Mouse (Mus musculus): ENCODE measurements around the gene Mllt1. TPM values are rescaled to one million over a fixed set of nuclear protein-coding genes. Genes with fewer than 3 reads are reported as not detected.
"Not testable (repeated sequence)": the region's sequence is repeated elsewhere in the genome, so short reads cannot be mapped to it uniquely, and the experiment has no call there.

Mllt1 gene
- polyA plus RNA-seq, 1 experiment from 2014 or later = 57.8 TPM

GRCm38 (mm10) chr17:56933395-56933794 is 1.8 kb downstream of the Mllt1 start:
- 0 out of 2 replicates have a peak, but pooled peaks cover 2% of the 10 kb centered on the region for H3K27me3 ChIP-seq
- H3K4me2 ChIP-seq = peak overlapping the region; percentile 74
- no peak for ATAC-seq (replicated peaks; ENCODE audit: low FRiP score)
- H3K4me1 ChIP-seq = peaks cover 37% of the 10 kb centered on the region
- no peak overlapping the region; the same call in 1 of the 2 replicates for H3K4me3 ChIP-seq (replicated peaks)
- H3K9ac ChIP-seq = no peak overlapping the region
- H3K9me3 ChIP-seq (replicated peaks) = no peaks in the 10 kb centered on the region; the same call in 1 of the 2 replicates
- H3K27ac ChIP-seq = no peak overlapping the region
- 96% methylated on average over 2 of the region's 2 CpGs for WGBS
- H3K36me3 ChIP-seq = no peaks in the 10 kb centered on the region

- H3K4me1 ChIP-seq = peaks cover 33% of the 10 kb centered on the region
- H3K36me3 ChIP-seq = peaks cover 12% of the 10 kb centered on the region
- no peak overlapping the region for H3K4me3 ChIP-seq (replicated peaks)
- H3K4me2 ChIP-seq = no peak overlapping the region
- no peaks in the 10 kb centered on the region for H3K9me3 ChIP-seq (replicated peaks)
- no peak overlapping the region for H3K27ac ChIP-seq
- WGBS = 81% methylated on average over 8 of the region's 8 CpGs
- no peak overlapping the region for H3K9ac ChIP-seq
- no peaks in the 10 kb centered on the region for H3K27me3 ChIP-seq
- no peak for ATAC-seq (replicated peaks; ENCODE audit: low FRiP score)
Observed at GRCm38 (mm10) chr17:56930026-56930425, 5.2 kb downstream of the Mllt1 start.

GRCm38 (mm10) chr17:56929530-56929929 is 5.7 kb downstream of the Mllt1 start:
- no peak for ATAC-seq (replicated peaks; ENCODE audit: low FRiP score)
- Histone ChIP-seq H3K36me3 (peaks cover 17% of the 10 kb centered on the region), H3K4me2 (no peak overlapping the region), H3K4me3 (replicated peaks) (no peak overlapping the region), H3K27ac (no peak overlapping the region), H3K9ac (no peak overlapping the region), H3K9me3 (replicated peaks) (no peaks in the 10 kb centered on the region), H3K4me1 (peaks cover 31% of the 10 kb centered on the region), H3K27me3 (no peaks in the 10 kb centered on the region)
- 75% methylated on average over 1 of the region's 1 CpGs for WGBS

- ATAC-seq (replicated peaks; ENCODE audit: low FRiP score) = no peak
- peaks cover 27% of the 10 kb centered on the region for H3K4me1 ChIP-seq
- H3K36me3 ChIP-seq = peaks cover 21% of the 10 kb centered on the region
Observed at GRCm38 (mm10) chr17:56929101-56929500, 6.1 kb downstream of the Mllt1 start.

GRCm38 (mm10) chr17:56925998-56926397 is 9.2 kb downstream of the Mllt1 start:
- no peak for ATAC-seq (replicated peaks; ENCODE audit: low FRiP score)
- H3K4me1 ChIP-seq = no peaks in the 10 kb centered on the region

More at GRCm38 (mm10) chr17:56929101-56929500, 6.1 kb downstream of the Mllt1 start:
- Histone ChIP-seq H3K27ac (no peak overlapping the region), H3K9ac (no peak overlapping the region), H3K4me2 (no peak overlapping the region), H3K9me3 (replicated peaks) (no peaks in the 10 kb centered on the region), H3K4me3 (replicated peaks) (no peak overlapping the region), H3K27me3 (no peaks in the 10 kb centered on the region)

GRCm38 (mm10) chr17:56919725-56920124 is 15.5 kb downstream of the Mllt1 start:
- H3K4me3 ChIP-seq (replicated peaks) = no peak overlapping the region
- no peaks in the 10 kb centered on the region for H3K9me3 ChIP-seq (replicated peaks)
- no peaks in the 10 kb centered on the region for H3K27me3 ChIP-seq
- H3K4me1 ChIP-seq = no peaks in the 10 kb centered on the region
- WGBS = 74% methylated on average over 3 of the region's 3 CpGs
- H3K27ac ChIP-seq = no peak overlapping the region
- H3K36me3 ChIP-seq = peaks cover 86% of the 10 kb centered on the region
- no peak overlapping the region for H3K4me2 ChIP-seq
- no peak for ATAC-seq (replicated peaks; ENCODE audit: low FRiP score)
- H3K9ac ChIP-seq = no peak overlapping the region

More at GRCm38 (mm10) chr17:56925998-56926397, 9.2 kb downstream of the Mllt1 start:
- Histone ChIP-seq H3K27ac (no peak overlapping the region), H3K4me3 (replicated peaks) (no peak overlapping the region), H3K4me2 (no peak overlapping the region), H3K36me3 (peaks cover 46% of the 10 kb centered on the region), H3K9me3 (replicated peaks) (no peaks in the 10 kb centered on the region), H3K9ac (no peak overlapping the region), H3K27me3 (no peaks in the 10 kb centered on the region)
- 90% methylated on average over 2 of the region's 2 CpGs for WGBS

- no peak overlapping the region for H3K27ac ChIP-seq
- H3K36me3 ChIP-seq = peaks cover 91% of the 10 kb centered on the region
- no peaks in the 10 kb centered on the region for H3K27me3 ChIP-seq
- ATAC-seq (replicated peaks; ENCODE audit: low FRiP score) = no peak
- H3K4me3 ChIP-seq (replicated peaks) = no peak overlapping the region
- 90% methylated on average over 2 of the region's 2 CpGs for whole genome bisulfite sequencing
- no peak overlapping the region for H3K9ac ChIP-seq
- no peak overlapping the region for H3K4me2 ChIP-seq
- H3K4me1 ChIP-seq = no peaks in the 10 kb centered on the region
- no peaks in the 10 kb centered on the region for H3K9me3 ChIP-seq (replicated peaks)
Observed at GRCm38 (mm10) chr17:56917166-56917565, 18.0 kb downstream of the Mllt1 start.

- H3K4me1 ChIP-seq = peaks cover 1% of the 10 kb centered on the region; the same call in 1 of the 2 replicates
- peaks cover 89% of the 10 kb centered on the region for H3K36me3 ChIP-seq
- no peak for ATAC-seq (replicated peaks; ENCODE audit: low FRiP score)
Observed at GRCm38 (mm10) chr17:56913444-56913843, 21.8 kb downstream of the Mllt1 start.

GRCm38 (mm10) chr17:56913023-56913422 is 22.2 kb downstream of the Mllt1 start:
- Histone ChIP-seq H3K4me1 (peaks cover 6% of the 10 kb centered on the region), H3K9ac (no peak overlapping the region), H3K9me3 (replicated peaks) (no peaks in the 10 kb centered on the region), H3K27ac (no peak overlapping the region), H3K36me3 (peaks cover 90% of the 10 kb centered on the region), H3K4me2 (no peak overlapping the region), H3K4me3 (replicated peaks) (no peak overlapping the region), H3K27me3 (no peaks in the 10 kb centered on the region)
- WGBS = 94% methylated on average over 3 of the region's 3 CpGs
- ATAC-seq (replicated peaks; ENCODE audit: low FRiP score) = no peak

More at GRCm38 (mm10) chr17:56913444-56913843, 21.8 kb downstream of the Mllt1 start:
- H3K9me3 ChIP-seq (replicated peaks) = no peaks in the 10 kb centered on the region
- H3K27me3 ChIP-seq = no peaks in the 10 kb centered on the region
- no peak overlapping the region for H3K4me2 ChIP-seq
- no peak overlapping the region for H3K9ac ChIP-seq
- no peak overlapping the region for H3K4me3 ChIP-seq (replicated peaks)
- no peak overlapping the region for H3K27ac ChIP-seq

- Histone ChIP-seq H3K4me1 (peaks cover 13% of the 10 kb centered on the region), H3K36me3 (peaks cover 92% of the 10 kb centered on the region)
- H3K9me3 ChIP-seq (replicated peaks); H3K4me3 ChIP-seq (replicated peaks); H3K4me2 ChIP-seq; H3K9ac ChIP-seq; H3K27me3 ChIP-seq; ATAC-seq (replicated peaks; ENCODE audit: low FRiP score); H3K27ac ChIP-seq: not testable (repeated sequence)
- WGBS = 91% methylated on average over 2 of the region's 2 CpGs
Observed at GRCm38 (mm10) chr17:56909764-56910163, 25.5 kb downstream of the Mllt1 start.

- Histone ChIP-seq H3K9ac (no peak overlapping the region), H3K4me1 (peaks cover 13% of the 10 kb centered on the region)
Observed at GRCm38 (mm10) chr17:56907887-56908286, 27.3 kb downstream of the Mllt1 start.

GRCm38 (mm10) chr17:56907096-56907495 is 28.1 kb downstream of the Mllt1 start:
- no peak for ATAC-seq (replicated peaks; ENCODE audit: low FRiP score)
- H3K27me3 ChIP-seq = no peaks in the 10 kb centered on the region
- H3K4me2 ChIP-seq = no peak overlapping the region
- H3K27ac ChIP-seq = no peak overlapping the region
- no peaks in the 10 kb centered on the region for H3K9me3 ChIP-seq (replicated peaks)
- H3K9ac ChIP-seq = no peak overlapping the region
- no peak overlapping the region for H3K4me3 ChIP-seq (replicated peaks)
- H3K36me3 ChIP-seq = peaks cover 90% of the 10 kb centered on the region
- WGBS = 83% methylated on average over 5 of the region's 5 CpGs
- peaks cover 13% of the 10 kb centered on the region for H3K4me1 ChIP-seq

More at GRCm38 (mm10) chr17:56907887-56908286, 27.3 kb downstream of the Mllt1 start:
- Histone ChIP-seq H3K9me3 (replicated peaks) (no peaks in the 10 kb centered on the region), H3K4me3 (replicated peaks) (no peak overlapping the region), H3K4me2 (no peak overlapping the region), H3K27me3 (no peaks in the 10 kb centered on the region), H3K27ac (no peak overlapping the region), H3K36me3 (peaks cover 90% of the 10 kb centered on the region)
- ATAC-seq (replicated peaks; ENCODE audit: low FRiP score) = no peak
- WGBS = 80% methylated on average over 9 of the region's 9 CpGs

- ATAC-seq (replicated peaks; ENCODE audit: low FRiP score) = no peak
- H3K9ac ChIP-seq = no peak overlapping the region
- H3K9me3 ChIP-seq (replicated peaks) = no peaks in the 10 kb centered on the region
- H3K27ac ChIP-seq = no peak overlapping the region
- no peak overlapping the region for H3K4me3 ChIP-seq (replicated peaks)
- WGBS = 94% methylated on average over 3 of the region's 3 CpGs
- H3K4me1 ChIP-seq = peaks cover 13% of the 10 kb centered on the region
- H3K36me3 ChIP-seq = peaks cover 90% of the 10 kb centered on the region
- no peak overlapping the region for H3K4me2 ChIP-seq
- no peaks in the 10 kb centered on the region for H3K27me3 ChIP-seq
Observed at GRCm38 (mm10) chr17:56906166-56906565, 29.0 kb downstream of the Mllt1 start.
